Mouse (Mus musculus) CH12.LX (cell line): ENCODE results near the gene Dennd1a.

Experiments used
- CHD1 ChIP-seq: IDR thresholded peaks from 2 replicates; pipeline ENCODE4 v1.6.1; 2012; ENCODE audit warnings: low read depth, low read length, improper control_type of control experiment, inconsistent platforms
- CTCF ChIP-seq, 2 experiments: IDR thresholded peaks in 1 of 2; conservative IDR thresholded peaks in 1 of 2; 2 replicates each; pipeline ENCODE4 v1.5.1; 2011 to 2012; ENCODE audit warnings: low read depth in 2 of 2, low read length in 2 of 2, improper control_type of control experiment in 1 of 2, inconsistent platforms in 1 of 2, mild to moderate bottlenecking in 1 of 2, moderate library complexity in 1 of 2
- E2F4 ChIP-seq: IDR thresholded peaks from 2 replicates; pipeline ENCODE4 v1.6.1; 2011; ENCODE audit warnings: low read depth, low read length, improper control_type of control experiment; ENCODE audit not compliant: insufficient replicate concordance
- ELF1 ChIP-seq: IDR thresholded peaks from 2 replicates; pipeline ENCODE4 v1.6.1; 2014; ENCODE audit warnings: low read depth, mild to moderate bottlenecking, inconsistent platforms, low read length, improper control_type of control experiment
- GABPA ChIP-seq: IDR thresholded peaks from 2 replicates; pipeline ENCODE4 v1.6.1; 2012; ENCODE audit warnings: low read depth, low read length, improper control_type of control experiment, inconsistent platforms; ENCODE audit not compliant: insufficient replicate concordance
- HCFC1 ChIP-seq: IDR thresholded peaks from 2 replicates; pipeline ENCODE4 v1.6.1; 2012; ENCODE audit warnings: low read depth, mild to moderate bottlenecking, inconsistent platforms, low read length, improper control_type of control experiment
- MAX ChIP-seq: IDR thresholded peaks from 2 replicates; pipeline ENCODE4 v1.6.1; 2011; ENCODE audit warnings: low read length, improper control_type of control experiment
- MAZ ChIP-seq: IDR thresholded peaks from 2 replicates; pipeline ENCODE4 v1.6.1; 2012; ENCODE audit warnings: low read depth, mild to moderate bottlenecking, inconsistent platforms, low read length, improper control_type of control experiment, moderate library complexity
- POLR2A ChIP-seq: IDR thresholded peaks from 2 replicates; pipeline ENCODE4 v1.6.1; 2011; ENCODE audit warnings: low read depth, mild to moderate bottlenecking, improper control_type of control experiment, low read length
- POLR2AphosphoS2 ChIP-seq: IDR thresholded peaks from 2 replicates; pipeline ENCODE4 v1.6.1; 2011; ENCODE audit warnings: low read depth, low read length, improper control_type of control experiment
- TBP ChIP-seq: conservative IDR thresholded peaks from 2 replicates; pipeline ENCODE4 v1.6.1; 2011; ENCODE audit warnings: low read depth, low read length, improper control_type of control experiment
- ZKSCAN1 ChIP-seq: IDR thresholded peaks from 2 replicates; pipeline ENCODE4 v1.6.1; 2012; ENCODE audit warnings: low read depth, inconsistent platforms, low read length, improper control_type of control experiment, borderline replicate concordance

GRCm38 (mm10) chr2:38323380-38323779 is 36.2 kb upstream of the Dennd1a start:
- TF ChIP-seq CTCF (conservative IDR thresholded peaks at IDR 0.05 in 1 of 2, IDR thresholded peaks at IDR 0.05 in 1 of 2; ENCODE audit: low read depth in 2 of 2, low read length in 2 of 2) (no peak), POLR2A (no peak), TBP (no peak), MAZ (no peak), ZKSCAN1 (no peak), E2F4 (no peak), ELF1 (no peak), CHD1 (no peak), MAX (no peak), HCFC1 (no peak), GABPA (no peak), POLR2AphosphoS2 (no peak)
